Mouse (Mus musculus): Measurements from ENCODE around the gene Trim44.

Gene Trim44

DNA sequence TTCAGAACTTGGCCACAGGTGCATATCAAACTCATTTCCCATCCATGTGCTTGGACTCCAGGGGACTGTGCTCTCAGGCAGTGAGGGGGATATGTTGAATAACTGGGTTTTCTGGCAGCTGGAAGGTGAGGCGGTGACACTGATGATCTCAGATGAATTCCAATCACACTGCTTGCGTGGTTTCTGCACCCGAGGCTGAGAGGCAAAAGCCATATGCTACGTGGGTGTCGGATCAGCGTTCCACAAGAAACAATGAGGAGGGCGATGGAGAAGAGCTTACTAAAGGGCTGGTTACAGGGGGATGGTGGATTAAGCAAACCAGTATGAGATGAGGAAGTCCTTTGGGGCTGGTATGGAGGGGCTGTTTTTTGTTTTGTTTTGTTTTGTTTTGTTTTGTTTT is 127.8 kb downstream of the Trim44 start:
- no peak for DNase-seq

DNA sequence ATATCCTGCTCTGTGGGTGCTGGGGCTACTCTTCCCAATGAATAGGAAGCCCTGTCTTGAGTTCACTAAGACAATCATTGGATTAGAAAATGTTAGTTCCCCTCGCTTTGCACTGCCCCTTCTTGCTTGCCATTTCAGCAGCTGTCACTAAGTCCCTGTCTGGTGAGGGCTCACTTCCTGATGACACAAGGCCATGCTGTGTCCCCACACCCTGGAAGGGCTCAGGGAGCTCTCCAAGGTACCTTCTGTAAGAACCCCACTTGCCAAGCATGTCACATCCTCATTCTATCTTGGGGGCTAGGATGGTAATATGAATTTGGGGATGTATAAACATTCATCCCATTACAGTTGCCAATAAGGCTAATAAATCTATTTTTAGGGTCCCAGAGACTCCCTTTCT is 129.7 kb downstream of the Trim44 start:
- DNase-seq: no peak

DNA sequence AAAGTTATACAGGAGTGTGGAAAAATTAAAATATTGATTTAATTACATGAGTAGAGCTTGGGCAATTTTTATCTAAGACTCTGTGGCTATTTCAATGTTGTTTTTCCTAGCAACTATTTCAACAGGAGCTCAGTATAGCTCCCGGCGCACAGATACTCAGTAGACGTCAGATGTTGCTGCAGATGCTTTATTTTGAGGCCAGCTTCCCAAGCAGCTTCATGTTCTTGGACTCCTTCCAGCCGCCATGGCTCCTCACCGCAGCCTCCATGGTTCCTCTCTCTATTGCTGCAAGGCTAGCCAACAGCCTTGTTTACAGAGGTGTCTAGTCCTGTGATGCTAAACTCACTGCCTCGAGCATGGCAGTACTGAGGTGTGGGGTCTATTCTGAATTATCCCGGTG is 134.3 kb downstream of the Trim44 start:
- DNase-seq: no peak

DNA sequence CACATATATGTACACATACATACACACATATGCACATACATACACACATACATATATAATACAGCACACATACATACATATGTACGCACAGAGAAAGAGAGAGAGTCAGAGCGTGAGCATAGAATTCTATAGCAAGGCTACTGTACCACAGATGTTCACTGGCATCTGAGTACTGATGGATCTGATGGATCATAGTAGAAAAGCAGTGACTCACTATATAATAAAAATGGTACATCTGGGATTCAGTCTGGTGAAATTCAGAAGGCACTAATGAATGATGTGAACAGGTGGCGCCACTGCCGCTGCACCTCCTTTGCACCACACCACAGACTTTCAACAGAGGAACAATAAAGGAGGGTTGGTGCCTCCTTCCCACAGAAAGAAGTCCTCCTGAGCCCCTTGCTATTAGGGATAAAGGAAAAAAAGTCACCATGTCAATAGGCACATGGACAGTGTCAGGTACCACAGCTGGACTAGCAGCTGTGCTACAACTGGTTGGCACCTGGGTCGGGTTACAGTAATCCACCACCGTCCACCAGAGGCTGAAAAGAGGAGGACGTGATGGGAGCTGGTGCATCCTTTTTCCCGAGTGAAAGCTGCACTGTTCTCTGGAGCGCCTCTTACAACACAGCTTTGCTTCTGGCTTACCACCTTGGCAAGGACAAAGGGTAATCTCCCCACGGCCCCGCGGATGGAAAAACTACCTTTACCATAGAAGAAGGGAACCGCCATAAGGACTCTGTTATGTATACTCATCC is 139.9 kb downstream of the Trim44 start:
- no peak for DNase-seq

GRCm38 (mm10) chr2:102266911-102267310 is 140.7 kb downstream of the Trim44 start:
- DNase-seq: no peak

- DNase-seq: peak; percentile 42
Observed at GRCm38 (mm10) chr2:102259139-102259538, 148.5 kb downstream of the Trim44 start.

DNA sequence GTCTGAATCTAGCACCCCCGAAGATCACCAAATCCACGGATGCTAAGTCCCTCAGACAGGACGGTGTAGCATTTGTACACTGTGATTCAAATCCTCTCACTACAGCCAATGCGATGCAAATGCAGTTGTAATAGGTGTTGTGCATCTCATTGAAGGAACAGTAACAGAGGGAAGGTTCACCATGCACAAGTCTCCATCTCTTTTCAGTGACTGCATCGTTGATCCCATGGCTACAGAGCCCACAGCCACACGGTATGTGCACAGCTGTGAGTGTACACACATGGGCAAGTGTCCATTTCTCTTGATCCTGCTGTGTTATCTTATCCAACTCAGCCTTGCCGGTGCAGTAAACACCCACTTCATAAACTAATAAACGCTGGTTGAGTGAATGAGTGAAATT is 148.9 kb downstream of the Trim44 start:
- peak; percentile 30 for DNase-seq

- peak; percentile 69 for DNase-seq
Observed at GRCm38 (mm10) chr2:102257964-102258605, 149.5 kb downstream of the Trim44 start.

DNA sequence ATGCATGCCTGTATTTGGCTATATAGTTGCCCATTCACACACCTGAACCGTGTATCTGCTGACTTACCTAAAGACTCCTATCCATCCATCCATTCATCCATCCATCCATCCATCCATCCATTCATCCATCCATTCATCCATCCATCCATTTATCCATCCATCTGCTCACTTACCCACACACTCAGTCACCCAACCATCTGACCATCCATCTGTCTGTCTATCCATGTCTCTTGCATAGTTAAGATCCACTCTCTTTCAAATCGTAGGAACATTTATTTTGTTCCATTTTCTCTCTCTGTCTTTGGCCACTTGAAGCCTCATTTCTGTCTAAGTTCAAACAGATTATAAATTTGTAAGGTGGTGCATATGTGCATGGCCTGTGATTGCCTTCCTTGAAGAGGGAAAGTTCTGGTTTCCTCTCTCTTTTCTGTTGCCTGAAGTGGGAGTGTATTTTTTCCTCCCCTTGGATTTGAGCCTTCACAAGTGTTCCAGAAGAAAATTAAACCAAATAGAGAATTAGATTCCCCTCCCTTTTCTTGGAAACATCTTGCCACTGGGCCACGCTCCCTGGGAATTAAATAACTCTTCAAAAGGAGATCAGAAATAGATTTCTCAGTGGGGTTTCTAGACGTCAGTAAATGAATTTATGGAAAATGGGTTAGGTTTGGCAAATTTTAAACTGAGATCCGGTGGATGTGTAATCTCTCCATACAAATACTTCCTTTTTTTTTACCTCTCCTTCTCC is 150.9 kb downstream of the Trim44 start:
- no peak for DNase-seq

GRCm38 (mm10) chr2:102256100-102256499 is 151.5 kb downstream of the Trim44 start:
- no peak for DNase-seq

- DNase-seq: no peak
Observed at GRCm38 (mm10) chr2:102253204-102253603, 154.4 kb downstream of the Trim44 start.

DNA sequence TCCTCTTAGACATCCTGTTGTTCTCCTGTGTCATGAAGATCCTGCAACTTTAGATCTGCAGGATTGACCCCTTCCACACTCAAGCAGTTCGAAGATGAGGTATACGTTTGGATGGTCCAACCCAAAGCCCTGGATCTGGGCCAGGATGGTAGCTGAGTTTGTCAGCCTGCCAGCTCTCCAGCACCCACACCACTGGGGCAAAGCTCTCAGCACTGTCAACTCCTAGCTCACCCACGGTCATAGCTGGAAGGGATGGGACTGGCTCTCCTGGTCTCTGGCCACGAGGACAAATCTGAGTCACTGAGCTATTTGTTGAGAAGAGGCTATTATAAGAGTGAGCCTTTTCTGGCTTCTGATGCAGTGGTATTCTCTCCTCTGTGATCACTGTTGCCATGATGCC is 155.0 kb downstream of the Trim44 start:
- DNase-seq: no peak
